Mouse (Mus musculus) megakaryocyte, embryonic 14.5 days (primary cell): ENCODE data around the gene Tubd1.

Experiments
- FLI1 ChIP-seq: IDR thresholded peaks from 2 replicates; pipeline ENCODE4 v1.6.1; 2012; ENCODE audit warnings: low read length, inconsistent platforms, mixed read lengths
- GATA1 ChIP-seq: IDR thresholded peaks from 3 replicates; pipeline ENCODE4 v1.6.1; 2012; ENCODE audit warnings: mixed read lengths, low read length, inconsistent platforms, borderline replicate concordance

GRCm38 (mm10) chr11:86585598-86585984, 40.8 kb downstream of the Tubd1 start:
- no peak for TF ChIP-seq GATA1
- no peak for TF ChIP-seq FLI1
